Mouse (Mus musculus): ENCODE data around the gene Taar2. TPM values are rescaled to one million over a fixed set of nuclear protein-coding genes. Genes with fewer than 3 reads are reported as not detected.

The Taar2 gene
- not detected for total RNA-seq (2023)

DNA sequence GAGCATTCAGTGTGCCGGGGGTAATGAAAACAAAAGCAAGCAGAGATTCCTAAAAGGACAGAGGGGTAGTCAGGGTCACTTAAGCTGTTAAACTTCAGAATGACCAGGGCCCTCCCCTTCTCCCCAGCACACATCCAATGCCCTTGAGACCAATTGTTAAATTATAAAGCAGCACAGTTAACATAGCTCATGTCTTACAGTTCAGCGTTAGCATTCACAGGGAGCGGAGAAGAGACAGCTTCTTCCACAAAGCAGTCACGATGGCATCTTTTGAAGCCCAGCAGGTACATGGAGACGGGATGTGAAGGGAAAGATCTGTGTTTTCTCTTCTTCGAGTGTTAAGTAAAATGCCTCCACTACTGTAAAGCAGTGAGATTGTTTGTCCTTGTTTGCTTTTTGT lies at the start of gene Taar2:
Taar2 (plus strand) TSS at position 261 of the 400 bp plus-strand sequence.

DNA sequence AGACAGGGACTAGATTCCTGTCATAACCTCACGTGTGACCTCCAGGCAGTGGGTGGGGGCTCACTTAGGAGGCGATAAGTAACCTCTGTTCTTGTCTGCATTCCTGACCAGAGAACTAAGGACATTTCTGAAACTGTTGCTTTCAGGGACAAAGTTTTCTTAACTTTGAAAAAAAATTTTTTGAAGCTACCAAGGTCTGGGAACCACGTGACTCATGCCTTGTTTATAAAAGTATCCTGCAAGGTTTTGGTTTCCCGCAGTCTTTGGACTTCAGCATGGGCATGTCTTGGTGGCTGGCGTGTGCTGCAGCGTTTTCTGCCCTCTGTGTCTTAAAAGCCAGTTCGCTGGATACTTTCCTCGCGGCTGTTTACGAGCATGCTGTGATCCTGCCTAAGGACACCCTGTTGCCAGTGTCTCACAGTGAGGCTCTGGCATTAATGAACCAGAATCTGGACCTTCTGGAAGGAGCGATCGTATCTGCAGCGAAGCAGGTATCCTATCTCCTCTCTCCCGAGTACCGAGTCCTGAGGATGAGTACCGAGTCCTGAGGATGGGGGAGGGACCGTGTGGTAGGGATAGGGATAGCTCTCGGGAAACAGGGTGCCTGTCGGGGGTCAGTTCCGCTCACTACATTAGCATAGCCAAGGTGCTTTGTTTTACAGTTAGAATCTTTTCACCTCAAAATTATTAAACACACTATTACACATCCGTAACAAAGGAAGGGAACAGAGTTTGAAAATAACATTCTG lies 43.6 kb upstream of the Taar2 start, which contains the start of gene Vnn1:
Vnn1 (plus strand) TSS at position 88 of the 749 bp plus-strand sequence.

DNA sequence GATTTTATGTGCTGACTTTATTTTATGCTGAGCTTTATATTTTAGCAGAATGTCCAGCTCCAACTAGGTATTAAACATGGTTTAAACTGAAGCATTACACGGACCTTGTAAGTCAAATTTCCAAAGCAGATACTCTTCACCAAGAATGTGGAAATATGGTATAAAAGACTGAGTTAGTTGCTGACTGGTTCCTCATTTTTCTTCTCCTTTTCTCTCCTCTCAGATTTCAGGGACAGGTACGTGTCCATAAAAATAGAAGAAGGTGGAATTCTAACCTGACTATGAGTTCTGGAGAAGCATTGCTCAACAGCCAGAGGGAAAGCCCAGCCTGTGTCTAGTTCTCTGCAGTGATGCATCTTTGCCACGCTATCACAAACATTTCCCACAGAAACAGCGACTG lies 18.3 kb upstream of the Taar2 start, which contains the start of gene Taar1:
Taar1 (plus strand) TSS at position 301 of the 400 bp plus-strand sequence.

DNA sequence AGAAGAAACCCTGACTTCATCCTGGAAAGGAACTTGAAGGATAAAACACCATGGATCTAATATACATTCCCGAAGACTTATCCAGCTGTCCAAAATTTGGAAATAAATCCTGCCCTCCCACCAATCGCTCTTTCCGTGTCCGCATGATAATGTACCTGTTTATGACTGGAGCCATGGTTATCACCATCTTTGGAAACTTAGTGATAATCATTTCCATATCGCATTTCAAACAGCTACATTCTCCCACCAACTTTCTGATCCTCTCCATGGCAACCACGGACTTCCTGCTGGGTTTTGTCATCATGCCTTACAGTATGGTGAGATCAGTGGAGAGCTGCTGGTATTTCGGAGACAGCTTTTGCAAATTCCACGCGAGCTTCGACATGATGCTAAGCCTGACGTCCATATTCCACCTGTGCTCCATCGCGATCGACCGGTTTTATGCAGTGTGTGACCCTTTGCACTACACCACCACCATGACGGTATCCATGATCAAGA lies 11.2 kb downstream of the Taar2 start, which contains the start of gene Taar3:
Taar3 (plus strand) TSS at position 51 of the 498 bp plus-strand sequence.

DNA sequence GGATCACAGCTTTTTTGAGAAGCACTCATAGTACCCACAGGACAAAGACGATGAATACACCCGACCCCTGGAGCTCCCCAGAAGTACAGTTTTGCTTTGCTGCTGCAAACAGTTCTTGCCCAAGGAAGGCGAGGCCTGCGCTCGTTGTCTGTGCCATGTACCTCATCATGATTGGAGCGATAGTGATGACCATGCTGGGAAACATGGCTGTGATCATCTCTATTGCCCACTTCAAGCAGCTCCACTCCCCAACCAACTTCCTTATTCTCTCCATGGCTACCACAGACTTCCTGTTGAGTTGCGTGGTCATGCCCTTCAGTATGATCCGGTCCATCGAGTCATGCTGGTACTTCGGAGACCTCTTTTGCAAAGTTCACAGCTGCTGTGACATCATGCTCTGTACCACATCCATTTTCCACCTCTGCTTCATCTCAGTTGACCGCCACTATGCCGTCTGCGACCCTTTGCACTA lies 22.1 kb downstream of the Taar2 start, which contains the start of gene Taar4:
Taar4 (plus strand) TSS at position 51 of the 472 bp plus-strand sequence.

DNA sequence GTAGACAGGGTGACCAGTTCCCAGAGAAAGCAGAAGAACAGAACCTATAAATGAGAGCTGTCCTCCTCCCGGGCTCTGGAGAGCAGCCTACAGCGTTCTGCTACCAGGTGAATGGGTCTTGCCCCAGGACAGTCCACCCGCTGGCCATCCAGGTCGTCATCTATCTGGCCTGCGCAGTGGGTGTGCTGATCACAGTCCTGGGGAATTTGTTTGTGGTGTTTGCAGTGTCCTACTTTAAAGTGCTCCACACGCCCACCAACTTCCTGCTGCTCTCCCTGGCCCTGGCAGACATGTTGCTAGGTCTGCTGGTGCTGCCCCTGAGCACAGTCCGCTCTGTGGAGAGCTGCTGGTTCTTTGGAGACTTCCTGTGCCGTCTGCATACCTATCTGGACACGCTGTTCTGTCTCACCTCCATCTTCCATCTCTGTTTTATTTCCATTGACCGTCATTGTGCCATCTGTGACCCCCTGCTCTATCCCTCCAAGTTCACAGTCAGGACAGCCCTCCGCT lies 32.3 kb downstream of the Taar2 start, which contains the start of gene Taar5:
Taar5 (plus strand) TSS at position 51 of the 510 bp plus-strand sequence.

DNA sequence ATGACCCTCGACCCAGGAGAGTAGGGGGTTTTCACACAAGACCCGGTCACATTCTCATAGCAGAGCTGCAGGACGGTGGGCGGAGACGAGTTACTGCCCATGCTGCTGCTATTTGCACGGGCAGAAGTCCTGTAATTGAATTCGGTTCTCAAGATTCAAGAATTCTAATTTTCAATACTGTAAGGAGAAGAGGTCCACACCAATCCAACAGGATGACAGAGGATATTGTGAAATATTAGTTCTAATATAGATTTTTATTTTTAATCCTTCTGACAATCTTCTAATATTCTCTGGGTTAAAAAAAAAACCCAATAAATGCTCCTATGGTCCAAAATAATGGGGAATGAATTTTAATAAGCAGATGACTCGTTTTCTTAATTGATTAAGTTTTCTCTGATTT lies 47.2 kb downstream of the Taar2 start, which contains the start of gene Taar6:
Taar6 (minus strand) TSS at position 101 of the 400 bp plus-strand sequence.

Other genes with a start within 250 kb of the Taar2 start
- gene Rps12, start 151.3 kb upstream of the Taar2 start, total RNA-seq (2023), result 1,357 TPM
- gene Slc18b1, start 141.6 kb upstream of the Taar2 start, total RNA-seq (2023), result not detected
- gene Vnn3, start 87.1 kb upstream of the Taar2 start, total RNA-seq (2023), result not detected
- gene Vnn1, start 43.9 kb upstream of the Taar2 start, total RNA-seq (2023), result not detected
- gene Taar1, start 18.2 kb upstream of the Taar2 start, total RNA-seq (2023), result not detected
- gene Taar3, start 11.0 kb downstream of the Taar2 start, total RNA-seq (2023), result not detected
- not detected for gene Taar4, start 21.9 kb downstream of the Taar2 start, total RNA-seq (2023)
- not detected for gene Taar5, start 32.1 kb downstream of the Taar2 start, total RNA-seq (2023)
- not detected for gene Taar6, start 47.1 kb downstream of the Taar2 start, total RNA-seq (2023)
- not detected for gene Taar7a, start 54.9 kb downstream of the Taar2 start, total RNA-seq (2023)
- not detected for gene Taar7b, start 61.4 kb downstream of the Taar2 start, total RNA-seq (2023)
- gene Taar7d, start 88.7 kb downstream of the Taar2 start, total RNA-seq (2023), result not detected
- gene Taar7e, start 99.0 kb downstream of the Taar2 start, total RNA-seq (2023), result not detected
- gene Taar7f, start 110.9 kb downstream of the Taar2 start, total RNA-seq (2023), result not detected
- gene Taar8a, start 137.9 kb downstream of the Taar2 start, total RNA-seq (2023), result not detected
- not detected for gene Taar8b, start 153.7 kb downstream of the Taar2 start, total RNA-seq (2023)
- gene Taar8c, start 163.3 kb downstream of the Taar2 start, total RNA-seq (2023), result not detected
- gene Taar9, start 171.0 kb downstream of the Taar2 start, total RNA-seq (2023), result not detected
- gene Stx7, start 210.7 kb downstream of the Taar2 start, total RNA-seq (2023), result 38.6 TPM

Data from CD8-positive naive resting alpha-beta T cell, adult 57 days (primary cell).